Mouse (Mus musculus): ENCODE data around the gene Crtc3.

- TF ChIP-seq CTCF (IDR thresholded peaks at IDR 0.05; ENCODE audit: insufficient read depth, low read depth, low read length): no peak
- no peak for TF ChIP-seq POLR2A (IDR thresholded peaks at IDR 0.05; ENCODE audit: insufficient read depth, low read depth, low read length)
Observed at GRCm38 (mm10) chr7:80585380-80585779, 103.3 kb downstream of the Crtc3 start.

Measured in olfactory bulb, adult 2 months (tissue).